Mouse (Mus musculus): ENCODE results near the gene Pole2. TPM values are rescaled to one million over a fixed set of nuclear protein-coding genes. Genes with fewer than 3 reads are reported as not detected.
A peak's percentile ranks its signal among the peaks of the same experiment; 100 is the strongest.

Pole2 gene
- polyA plus RNA-seq, 1 experiment from 2014 or later: 5.3 TPM

DNA sequence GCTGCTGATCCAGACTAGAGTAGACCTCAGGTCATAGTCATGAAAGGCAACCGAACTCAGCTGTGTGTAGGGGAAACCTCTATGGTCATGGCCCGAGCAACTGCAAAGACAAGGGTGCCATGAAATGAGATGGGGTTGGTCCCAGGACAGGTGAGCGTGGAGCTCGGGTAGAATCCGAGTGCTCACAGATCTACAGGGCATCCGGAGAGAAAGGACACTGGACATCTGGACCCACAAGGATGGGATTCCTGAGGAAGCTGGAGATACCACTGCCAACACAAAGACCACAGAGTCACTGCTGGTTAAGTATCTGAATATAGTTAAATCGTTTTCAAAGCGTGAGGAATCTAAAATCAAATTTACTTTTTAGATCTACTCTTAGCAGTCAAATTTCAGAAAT lies 20.6 kb downstream of the Pole2 start:
- WGBS: 95% methylated on average over 8 of the region's 8 CpGs
- Histone ChIP-seq H3K4me1 (replicated peaks) (no peaks in the 10 kb centered on the region), H3K4me2 (no peak overlapping the region), H3K27me3 (no peaks in the 10 kb centered on the region), H3K27ac (replicated peaks) (no peak overlapping the region), H3K4me3 (no peak overlapping the region), H3K9me3 (no peaks in the 10 kb centered on the region), H3K36me3 (no peaks in the 10 kb centered on the region), H3K9ac (no peak overlapping the region)
- no peak for ATAC-seq (ENCODE audit: low FRiP score, low read depth)

DNA sequence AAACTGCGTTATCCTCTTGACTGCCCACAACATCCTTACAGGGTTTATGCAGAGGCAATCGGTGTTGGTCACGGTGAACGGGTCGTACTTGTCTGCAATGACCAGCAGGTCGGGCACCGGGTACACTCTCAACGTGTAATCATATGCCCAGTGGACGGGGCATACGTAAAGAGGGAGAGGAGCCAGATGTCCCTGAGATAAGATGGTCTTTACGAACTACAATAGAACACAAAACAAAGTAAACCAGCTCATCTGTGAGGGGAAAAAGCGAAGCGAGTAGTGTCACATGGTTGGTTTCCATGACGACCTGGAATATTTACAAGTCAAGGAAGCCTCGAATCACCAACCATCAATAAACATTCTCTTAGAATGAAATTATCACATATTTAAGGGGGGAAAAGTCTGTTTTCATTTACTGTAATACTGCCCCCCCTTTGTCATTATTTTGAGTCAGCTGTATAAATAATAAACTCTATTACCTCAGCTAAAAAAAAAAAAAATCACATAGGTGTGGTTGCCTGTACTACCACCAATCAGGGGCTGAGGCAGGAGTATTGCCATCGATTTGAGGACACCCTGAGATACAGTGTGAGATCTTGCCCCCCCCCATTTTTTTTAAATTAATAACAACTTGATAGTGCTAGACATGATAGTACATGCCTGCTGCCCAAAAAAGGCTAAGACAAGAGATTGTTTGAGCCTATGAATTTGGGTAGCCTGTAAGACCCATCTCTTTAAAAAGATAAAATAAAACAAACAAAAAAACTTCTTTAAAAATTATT lies 23.8 kb downstream of the Pole2 start, which contains the start of gene Gm49384:
Gene Gm49384 (minus strand): TSS at position 216 of the 782 bp plus-strand sequence.
- Histone ChIP-seq H3K27ac (replicated peaks) (no peak within 1 kb of the TSS), H3K4me3 (no peak within 1 kb of the TSS), H3K27me3 (no peaks in the 10 kb centered on the region), H3K9ac (no peak within 1 kb of the TSS), H3K36me3 (peaks cover 11% of the 10 kb centered on the region; the same call in 1 of the 2 replicates), H3K9me3 (no peaks in the 10 kb centered on the region), H3K4me1 (replicated peaks) (peaks cover 7% of the 10 kb centered on the region), H3K4me2 (peak within 1 kb of the TSS; percentile 25; the same call in 1 of the 2 replicates)
- ATAC-seq (ENCODE audit: low FRiP score, low read depth): peak; percentile 52; the same call in 1 of the 2 replicates
- 61% methylated on average over 16 of the region's 16 CpGs for WGBS

DNA sequence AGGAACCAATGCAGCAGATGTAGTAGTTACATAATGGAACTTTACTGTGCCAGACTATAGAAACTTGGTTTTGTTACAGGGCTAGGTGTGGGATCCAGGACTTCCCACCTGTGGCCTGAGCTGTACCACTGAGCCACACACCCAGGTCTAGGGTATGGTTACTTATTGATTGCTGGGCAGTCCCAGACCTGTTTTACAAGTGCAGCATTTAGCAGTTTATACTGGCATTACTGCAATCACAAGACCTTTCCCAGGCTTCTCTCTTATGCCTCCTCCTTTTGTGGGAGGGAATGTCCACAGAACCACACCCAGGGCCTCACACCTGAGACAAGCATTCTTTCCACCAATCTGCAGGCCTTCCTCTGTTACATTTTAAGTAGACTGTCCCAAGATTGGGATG lies 29.0 kb downstream of the Pole2 start:
- Histone ChIP-seq H3K27ac (replicated peaks) (no peak overlapping the region), H3K4me3 (peak overlapping the region; percentile 73; the same call in 1 of the 2 replicates), H3K9me3 (no peaks in the 10 kb centered on the region), H3K4me1 (replicated peaks) (peaks cover 35% of the 10 kb centered on the region), H3K4me2 (peak overlapping the region; percentile 84), H3K9ac (peak overlapping the region; percentile 74; the same call in 1 of the 2 replicates), H3K27me3 (no peaks in the 10 kb centered on the region), H3K36me3 (peaks cover 11% of the 10 kb centered on the region; the same call in 1 of the 2 replicates)
- ATAC-seq (ENCODE audit: low FRiP score, low read depth): no peak

DNA sequence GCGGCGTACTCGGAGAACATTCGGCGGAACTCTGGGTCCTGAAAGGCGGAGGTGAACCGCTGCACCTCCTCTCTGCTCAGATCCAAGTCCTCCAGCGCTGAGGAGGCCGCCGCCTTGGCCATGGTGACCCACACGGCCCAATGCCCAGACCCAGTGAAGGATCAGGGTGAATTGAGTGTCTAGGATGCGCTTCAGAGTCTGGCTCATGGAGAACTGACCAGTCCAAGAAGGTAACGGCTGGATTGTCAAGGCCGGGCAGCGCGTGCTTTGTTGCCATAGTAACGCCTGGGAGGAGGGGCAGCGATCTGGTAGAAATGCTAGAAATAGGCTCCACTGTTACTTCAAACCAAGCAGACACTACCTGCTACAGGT lies 29.8 kb downstream of the Pole2 start, which contains the start of gene Dnaaf2:
Gene Dnaaf2 (minus strand): TSS at position 266 of the 372 bp plus-strand sequence.
- peak within 1 kb of the TSS; percentile 73 for H3K4me3 ChIP-seq
- peak within 1 kb of the TSS; percentile 84 for H3K4me2 ChIP-seq
- no peaks in the 10 kb centered on the region for H3K27me3 ChIP-seq
- H3K36me3 ChIP-seq: peaks cover 11% of the 10 kb centered on the region; the same call in 1 of the 2 replicates
- peaks cover 35% of the 10 kb centered on the region for H3K4me1 ChIP-seq (replicated peaks)
- no peaks in the 10 kb centered on the region for H3K9me3 ChIP-seq
- 1% methylated on average over 18 of the region's 18 CpGs for WGBS
- peak within 1 kb of the TSS; percentile 95 for H3K27ac ChIP-seq (replicated peaks)
- peak; percentile 59 for ATAC-seq (ENCODE audit: low FRiP score, low read depth)
- peak within 1 kb of the TSS; percentile 74 for H3K9ac ChIP-seq

DNA sequence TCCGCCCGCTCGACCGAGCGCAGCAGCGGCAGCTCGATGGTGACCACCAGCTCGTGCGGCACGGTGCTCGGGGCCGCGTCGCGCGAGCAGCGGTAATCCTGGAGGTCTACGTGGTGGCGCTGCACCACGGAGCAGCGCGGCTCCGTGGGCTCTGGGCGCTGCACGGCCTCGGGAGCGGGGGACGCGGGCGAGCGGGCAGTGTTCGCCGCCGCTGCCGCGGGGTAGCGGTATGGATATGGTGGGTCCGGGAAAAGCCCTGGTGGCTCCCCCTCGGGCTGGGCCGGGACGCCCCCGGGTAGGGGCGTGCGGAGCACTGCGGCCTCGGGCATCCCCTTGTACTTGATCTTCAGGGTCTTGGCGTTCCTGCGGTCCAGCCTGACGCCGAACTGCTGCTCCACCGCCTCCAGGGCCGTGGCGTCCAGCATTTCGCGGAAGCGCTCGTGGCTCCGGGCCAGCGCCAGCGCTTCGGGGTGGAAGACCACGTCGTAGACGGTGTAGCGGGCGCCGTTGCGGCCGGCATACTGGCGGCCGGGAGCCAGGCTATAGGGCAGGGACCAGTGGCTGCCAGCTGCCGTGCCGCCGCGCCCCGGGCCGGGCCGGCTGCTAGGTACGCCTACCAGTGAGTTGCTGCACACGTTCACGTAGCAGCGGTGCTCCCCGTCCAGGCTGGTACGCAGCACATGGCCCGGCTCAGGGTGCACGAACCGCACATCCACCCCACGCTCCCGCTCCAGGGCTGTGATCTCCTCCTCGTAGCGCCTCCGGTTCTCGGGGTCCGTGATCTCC lies 30.4 kb downstream of the Pole2 start:
- Histone ChIP-seq H3K9me3 (no peaks in the 10 kb centered on the region), H3K27ac (replicated peaks) (peak overlapping the region; percentile 95), H3K4me3 (peak overlapping the region; percentile 73), H3K36me3 (peaks cover 11% of the 10 kb centered on the region; the same call in 1 of the 2 replicates), H3K27me3 (no peaks in the 10 kb centered on the region), H3K4me2 (peak overlapping the region; percentile 84), H3K9ac (peak overlapping the region; percentile 74), H3K4me1 (replicated peaks) (peaks cover 35% of the 10 kb centered on the region)
- peak; percentile 79 for ATAC-seq (ENCODE audit: low FRiP score, low read depth)
- under 1% methylated on average over 91 of the region's 94 CpGs for WGBS

DNA sequence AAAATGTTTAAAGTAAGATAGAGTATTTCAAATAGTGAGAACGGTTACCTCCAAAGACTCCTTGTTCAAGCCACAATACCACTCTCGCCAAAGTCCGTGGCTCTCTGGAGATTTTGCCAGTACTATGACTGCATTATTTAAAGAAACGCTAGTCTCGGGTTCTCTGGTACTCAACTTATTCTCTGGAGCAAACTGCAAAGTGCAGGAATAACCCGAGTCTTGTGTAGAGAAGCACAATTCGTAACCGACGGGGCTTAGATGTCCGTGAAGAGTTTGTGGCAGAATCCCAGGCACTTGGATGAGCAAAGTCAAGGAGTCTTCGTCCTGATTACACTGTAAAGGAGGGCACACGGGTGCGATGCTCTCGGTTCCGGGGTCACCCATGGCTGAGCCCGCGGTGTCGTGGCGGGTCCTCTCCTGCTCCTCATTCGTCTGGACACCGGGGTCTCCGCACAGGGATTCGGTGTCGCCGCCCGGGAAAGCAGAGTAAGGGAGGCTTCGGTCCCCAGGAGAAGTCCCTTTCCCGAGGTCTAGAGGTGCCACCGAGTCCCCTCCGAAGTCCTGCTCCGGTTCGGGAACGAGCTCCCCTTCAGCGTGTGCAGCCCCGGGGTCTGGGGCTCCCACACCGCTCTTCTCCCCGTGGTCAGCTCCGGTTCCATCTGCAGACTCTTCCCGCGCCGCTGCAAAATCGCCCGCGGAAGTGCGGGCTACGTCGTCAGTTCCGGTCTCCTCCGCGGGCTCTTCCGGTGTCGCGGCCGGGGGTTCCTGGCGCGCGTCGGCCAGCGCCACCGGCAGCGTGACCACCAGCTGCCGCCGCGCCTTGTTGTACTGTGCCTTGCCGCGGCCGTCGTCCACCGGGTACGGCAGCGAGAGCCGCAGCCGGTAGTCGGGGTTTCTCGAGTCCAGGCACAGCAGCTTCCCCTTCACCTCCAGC lies 31.3 kb downstream of the Pole2 start, which contains the start of gene Gm49383:
Gene Gm49383 (minus strand): TSS at position 661 of the 934 bp plus-strand sequence.
- Histone ChIP-seq H3K4me2 (peak within 1 kb of the TSS; percentile 84), H3K27me3 (no peaks in the 10 kb centered on the region), H3K4me3 (peak within 1 kb of the TSS; percentile 73), H3K9ac (peak within 1 kb of the TSS; percentile 74), H3K4me1 (replicated peaks) (peaks cover 35% of the 10 kb centered on the region), H3K9me3 (no peaks in the 10 kb centered on the region), H3K27ac (replicated peaks) (peak within 1 kb of the TSS; percentile 95), H3K36me3 (peaks cover 11% of the 10 kb centered on the region; the same call in 1 of the 2 replicates)
- peak; percentile 85 for ATAC-seq (ENCODE audit: low FRiP score, low read depth)
- under 1% methylated on average over 75 of the region's 75 CpGs for WGBS

DNA sequence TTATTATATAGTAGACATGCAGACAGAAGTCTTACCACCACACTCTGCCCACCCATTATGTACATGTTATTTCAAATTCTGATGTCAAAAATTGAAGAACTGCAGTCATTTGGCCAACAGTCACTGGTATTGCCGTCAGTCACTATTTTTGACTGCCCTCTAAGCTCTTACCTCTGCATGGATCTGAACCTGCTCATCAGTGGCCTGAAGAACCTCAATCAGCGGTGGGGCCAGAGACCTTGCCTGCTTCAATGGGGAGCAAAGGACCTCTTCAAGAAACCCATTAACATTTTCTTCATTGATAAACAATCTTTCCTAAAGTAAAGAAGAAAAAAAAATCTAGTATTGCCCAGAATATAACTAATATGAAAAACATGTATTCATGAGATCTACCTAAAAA lies 35.4 kb downstream of the Pole2 start:
- Histone ChIP-seq H3K4me3 (no peak overlapping the region), H3K36me3 (peaks cover 11% of the 10 kb centered on the region; the same call in 1 of the 2 replicates), H3K27me3 (no peaks in the 10 kb centered on the region), H3K9ac (no peak overlapping the region), H3K4me1 (replicated peaks) (peaks cover 16% of the 10 kb centered on the region), H3K9me3 (no peaks in the 10 kb centered on the region), H3K27ac (replicated peaks) (no peak overlapping the region), H3K4me2 (no peak overlapping the region)
- WGBS: 89% methylated on average over 2 of the region's 2 CpGs
- no peak for ATAC-seq (ENCODE audit: low FRiP score, low read depth)

DNA sequence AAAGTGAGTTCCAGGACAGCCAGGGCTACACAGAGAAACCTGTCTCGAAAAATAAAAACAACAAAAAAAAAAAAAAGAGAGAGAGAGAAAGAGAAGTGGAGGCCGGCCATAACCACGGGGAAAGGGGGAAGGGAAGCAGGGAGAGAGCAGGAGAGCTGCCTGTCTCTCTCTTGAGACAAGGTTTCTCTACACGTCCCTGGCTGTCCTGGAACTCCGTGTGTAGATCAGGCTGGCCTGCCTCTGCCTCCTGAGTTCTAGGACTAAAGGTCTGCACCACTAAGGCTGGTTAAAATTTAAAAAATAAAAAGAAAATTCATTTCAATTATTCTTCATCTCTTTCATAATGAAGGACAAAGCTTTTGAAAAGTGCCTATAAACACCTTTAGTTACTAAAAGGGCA lies 36.6 kb downstream of the Pole2 start:
- H3K9me3 ChIP-seq: no peaks in the 10 kb centered on the region
- no peak overlapping the region for H3K9ac ChIP-seq
- no peak overlapping the region for H3K4me2 ChIP-seq
- WGBS: 96% methylated on average over 5 of the region's 5 CpGs
- H3K36me3 ChIP-seq: peaks cover 11% of the 10 kb centered on the region; the same call in 1 of the 2 replicates
- H3K4me1 ChIP-seq (replicated peaks): peaks cover 24% of the 10 kb centered on the region
- no peak for ATAC-seq (ENCODE audit: low FRiP score, low read depth)
- H3K27ac ChIP-seq (replicated peaks): no peak overlapping the region
- no peaks in the 10 kb centered on the region for H3K27me3 ChIP-seq
- H3K4me3 ChIP-seq: no peak overlapping the region

DNA sequence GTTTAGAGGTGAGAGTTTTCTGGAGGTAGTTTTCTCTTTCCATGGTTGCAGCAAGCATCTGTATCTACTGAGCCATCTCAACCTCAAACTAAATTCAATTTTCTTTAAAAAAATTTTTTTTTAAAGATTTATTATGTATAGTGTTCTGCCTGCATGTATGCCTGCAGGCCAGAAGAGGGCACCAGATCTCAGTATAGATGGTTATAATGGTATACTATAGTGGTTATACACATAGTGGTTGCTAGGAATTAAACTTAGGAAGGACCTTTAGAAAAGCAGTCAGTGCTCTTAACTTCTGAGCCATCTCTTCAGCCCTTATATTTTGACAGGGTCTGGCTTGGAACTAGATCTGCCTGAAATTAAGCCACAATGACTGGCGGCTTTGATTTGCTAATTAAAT lies 37.5 kb downstream of the Pole2 start:
- Histone ChIP-seq H3K9ac (no peak overlapping the region), H3K36me3 (peaks cover 11% of the 10 kb centered on the region; the same call in 1 of the 2 replicates), H3K9me3 (no peaks in the 10 kb centered on the region), H3K27me3 (no peaks in the 10 kb centered on the region), H3K4me1 (replicated peaks) (peaks cover 19% of the 10 kb centered on the region), H3K4me3 (no peak overlapping the region), H3K4me2 (no peak overlapping the region), H3K27ac (replicated peaks) (no peak overlapping the region)
- WGBS: 100% methylated on average over 1 of the region's 1 CpGs
- ATAC-seq (ENCODE audit: low FRiP score, low read depth): no peak

DNA sequence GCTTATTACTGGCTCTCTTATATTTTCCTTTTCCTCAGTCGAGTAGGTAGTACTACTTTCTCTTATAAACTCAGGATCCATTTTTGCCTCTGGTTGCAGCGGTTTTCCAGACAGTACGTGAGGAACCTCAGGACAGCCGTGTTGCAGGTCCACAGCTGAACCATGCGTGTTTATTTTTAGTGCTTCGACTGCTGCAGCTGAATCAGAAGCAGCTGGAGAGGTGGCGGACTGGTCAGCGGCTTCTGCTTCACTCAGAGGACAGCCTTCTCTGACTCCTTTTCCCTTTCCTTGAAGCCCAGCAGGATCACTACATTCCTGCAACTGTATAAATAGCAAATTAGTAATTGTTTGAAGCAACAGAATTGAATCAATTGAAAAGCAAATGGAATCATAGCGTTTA lies 37.9 kb downstream of the Pole2 start:
- Histone ChIP-seq H3K4me3 (no peak overlapping the region), H3K9ac (no peak overlapping the region), H3K9me3 (no peaks in the 10 kb centered on the region), H3K36me3 (peaks cover 11% of the 10 kb centered on the region; the same call in 1 of the 2 replicates), H3K27me3 (no peaks in the 10 kb centered on the region), H3K4me1 (replicated peaks) (peaks cover 21% of the 10 kb centered on the region), H3K27ac (replicated peaks) (no peak overlapping the region), H3K4me2 (no peak overlapping the region)
- no peak for ATAC-seq (ENCODE audit: low FRiP score, low read depth)
- 93% methylated on average over 9 of the region's 9 CpGs for WGBS

DNA sequence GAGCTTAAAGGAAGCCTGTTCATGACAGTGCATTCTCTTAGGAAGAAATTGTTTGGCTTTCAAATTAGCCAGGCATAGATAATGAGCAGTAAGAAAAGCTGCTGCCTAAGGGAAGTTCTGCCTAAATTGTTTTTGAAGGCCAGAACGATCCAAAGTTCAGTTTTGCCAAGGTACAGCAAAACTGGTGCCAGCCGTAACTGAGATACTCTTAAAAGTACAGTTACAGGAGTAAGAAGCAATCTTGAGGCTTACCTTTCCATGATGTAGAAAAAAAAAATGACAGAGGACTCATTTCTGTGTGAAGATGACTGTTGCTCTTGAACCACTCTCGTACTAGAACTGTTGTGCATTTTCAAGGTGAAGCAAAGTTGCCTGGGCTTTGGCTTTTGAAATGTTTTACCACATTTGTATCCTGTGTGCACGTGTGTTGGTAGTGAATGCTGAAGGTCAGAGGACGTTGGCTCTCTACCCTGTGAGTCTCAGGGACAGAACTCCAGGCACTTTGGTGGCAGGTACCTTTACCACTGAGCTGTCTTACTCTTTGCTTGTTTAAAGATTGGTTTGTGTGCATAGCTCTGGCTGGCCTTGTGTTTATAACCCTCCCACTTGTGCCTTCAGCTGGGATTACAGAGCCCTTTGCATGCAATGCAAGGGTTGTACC lies 41.1 kb downstream of the Pole2 start:
- Histone ChIP-seq H3K4me3 (no peak overlapping the region), H3K27ac (replicated peaks) (no peak overlapping the region), H3K36me3 (peaks cover 15% of the 10 kb centered on the region), H3K27me3 (no peaks in the 10 kb centered on the region), H3K4me1 (replicated peaks) (peaks cover 29% of the 10 kb centered on the region), H3K9ac (no peak overlapping the region), H3K9me3 (no peaks in the 10 kb centered on the region), H3K4me2 (no peak overlapping the region)
- WGBS: 76% methylated on average over 5 of the region's 5 CpGs
- no peak for ATAC-seq (ENCODE audit: low FRiP score, low read depth)
